Mouse (Mus musculus): ENCODE results near the gene Hnrnph3. TPM values are rescaled to one million over a fixed set of nuclear protein-coding genes. Genes with fewer than 3 reads are reported as not detected.
A peak's percentile ranks its signal among the peaks of the same experiment; 100 is the strongest.

Gene Hnrnph3
- total RNA-seq, 1 experiment from 2014 or later = 96.9 TPM

- no peak for ATAC-seq (replicated peaks; ENCODE audit: insufficient number of reproducible peaks, low FRiP score, low TSS enrichment, poor library complexity, severe bottlenecking)
Observed at GRCm38 (mm10) chr10:63004556-63004955, 19.5 kb downstream of the Hnrnph3 start.

- ATAC-seq (replicated peaks; ENCODE audit: insufficient number of reproducible peaks, low FRiP score, low TSS enrichment, poor library complexity, severe bottlenecking) = no peak
Observed at GRCm38 (mm10) chr10:63003252-63003651, 20.8 kb downstream of the Hnrnph3 start.

- no peak for ATAC-seq (replicated peaks; ENCODE audit: insufficient number of reproducible peaks, low FRiP score, low TSS enrichment, poor library complexity, severe bottlenecking)
Observed at GRCm38 (mm10) chr10:63000584-63000983, 23.4 kb downstream of the Hnrnph3 start.

- ATAC-seq (replicated peaks; ENCODE audit: insufficient number of reproducible peaks, low FRiP score, low TSS enrichment, poor library complexity, severe bottlenecking) = no peak
Observed at GRCm38 (mm10) chr10:62993991-62994390, 30.0 kb downstream of the Hnrnph3 start.

GRCm38 (mm10) chr10:62990636-62991035, 33.4 kb downstream of the Hnrnph3 start:
- ATAC-seq (replicated peaks; ENCODE audit: insufficient number of reproducible peaks, low FRiP score, low TSS enrichment, poor library complexity, severe bottlenecking) = no peak

- ATAC-seq (replicated peaks; ENCODE audit: insufficient number of reproducible peaks, low FRiP score, low TSS enrichment, poor library complexity, severe bottlenecking) = no peak
Observed at GRCm38 (mm10) chr10:62987341-62987740, 36.7 kb downstream of the Hnrnph3 start.

- no peak for ATAC-seq (replicated peaks; ENCODE audit: insufficient number of reproducible peaks, low FRiP score, low TSS enrichment, poor library complexity, severe bottlenecking)
Observed at GRCm38 (mm10) chr10:62984495-62984894, 39.5 kb downstream of the Hnrnph3 start.

- ATAC-seq (replicated peaks; ENCODE audit: insufficient number of reproducible peaks, low FRiP score, low TSS enrichment, poor library complexity, severe bottlenecking) = no peak
Observed at GRCm38 (mm10) chr10:62984072-62984471, 39.9 kb downstream of the Hnrnph3 start.

GRCm38 (mm10) chr10:62980039-62980954, 43.7 kb downstream of the Hnrnph3 start, which contains the start of gene Rufy2:
Gene Rufy2 (plus strand): TSS chr10:62980223.
- peak; percentile 68 for ATAC-seq (replicated peaks; ENCODE audit: insufficient number of reproducible peaks, low FRiP score, low TSS enrichment, poor library complexity, severe bottlenecking)

- ATAC-seq (replicated peaks; ENCODE audit: insufficient number of reproducible peaks, low FRiP score, low TSS enrichment, poor library complexity, severe bottlenecking) = no peak
Observed at GRCm38 (mm10) chr10:62979667-62980038, 44.4 kb downstream of the Hnrnph3 start.

- peak; percentile 47 for ATAC-seq (replicated peaks; ENCODE audit: insufficient number of reproducible peaks, low FRiP score, low TSS enrichment, poor library complexity, severe bottlenecking)
Observed at GRCm38 (mm10) chr10:62971821-62972220, 52.2 kb downstream of the Hnrnph3 start.

- no peak for ATAC-seq (replicated peaks; ENCODE audit: insufficient number of reproducible peaks, low FRiP score, low TSS enrichment, poor library complexity, severe bottlenecking)
Observed at GRCm38 (mm10) chr10:62966291-62966690, 57.7 kb downstream of the Hnrnph3 start.

GRCm38 (mm10) chr10:62965796-62966195, 58.2 kb downstream of the Hnrnph3 start:
- ATAC-seq (replicated peaks; ENCODE audit: insufficient number of reproducible peaks, low FRiP score, low TSS enrichment, poor library complexity, severe bottlenecking) = no peak

Other genes with a start within 250 kb of the Hnrnph3 start
- 121 to 145 TPM (median 121 TPM) in 3 replicates for gene Ccar1, start 231.9 kb downstream of the Hnrnph3 start, total RNA-seq (2017)
- gene Tet1, start 115.2 kb downstream of the Hnrnph3 start, total RNA-seq (2017) = 0.10 to 3.2 TPM (median 0.85 TPM) in 3 replicates
- 19.2 to 25.3 TPM (median 20.8 TPM) in 3 replicates for gene Slc25a16, start 103.6 kb downstream of the Hnrnph3 start, total RNA-seq (2017)
- gene Dna2, start 77.2 kb downstream of the Hnrnph3 start, total RNA-seq (2017) = 53.3 to 72.9 TPM (median 67.8 TPM) in 3 replicates
- gene Rufy2, start 44.0 kb downstream of the Hnrnph3 start, total RNA-seq (2017) = 14.6 to 24.6 TPM (median 15.7 TPM) in 3 replicates
- gene Pbld2, start 98 bp upstream of the Hnrnph3 start, total RNA-seq (2017) = not detected in 3 replicates
- gene Pbld1, start 35.9 kb upstream of the Hnrnph3 start, total RNA-seq (2017) = 2.8 to 12.5 TPM in 2 of 3 replicates, not detected in the other
- not detected in 3 replicates for gene Atoh7, start 75.4 kb upstream of the Hnrnph3 start, total RNA-seq (2017)
- gene Mypn, start 179.7 kb upstream of the Hnrnph3 start, total RNA-seq (2017) = 0.19 TPM in 1 of 3 replicates, not detected in the others
- 397 to 474 TPM (median 450 TPM) in 3 replicates for gene Herc4, start 219.6 kb upstream of the Hnrnph3 start, total RNA-seq (2017)